ENCODE assay signal across 8 mouse cellular contexts in genomic region chr8:90657641-90658051, GRCm38 (mm10).
DNase-seq lines count a peak whose midpoint lies in the region; ATAC-seq and TF ChIP-seq lines count a peak whose summit lies in the region.
"Had no signal": no experiment of that assay in that cellular context is flagged by ENCODE, and none has a peak within 500 bp of the region (broad histone marks: within the 10 kb centered on the region; RNA-seq: fewer than 3 reads in every experiment).

No protein-coding gene starts in this region.

- no peaks in the 10 kb centered on the region for H3K27me3 ChIP-seq in CH12.LX (replicated peaks)
- no peaks in the 10 kb centered on the region for H3K27me3 ChIP-seq in hindbrain, embryonic 16.5 days (replicated peaks; ENCODE audit: control insufficient read depth, insufficient read depth, low read length)
- H3K27me3 ChIP-seq in limb, embryonic 14.5 days (ENCODE audit: control insufficient read depth, insufficient read depth, low read length) = no peaks in the 10 kb centered on the region
- no peaks in the 10 kb centered on the region for H3K27me3 ChIP-seq in liver, embryonic 11.5 days (replicated peaks; ENCODE audit: control insufficient read depth, insufficient read depth, low read length)

- dilution Hi-C loops in CH12.LX (cut with MboI; ENCODE audit: extremely low pct_ligation_motif_present, extremely low pct_unique_long_range_greater_than_20kb, low sequenced_read_pairs) = no loop called here

- WGBS in hindbrain, embryonic 16.5 days = 5% methylated on average over 7 of the region's 7 CpGs
- WGBS in limb, embryonic 14.5 days = 23% methylated on average over 7 of the region's 7 CpGs
- WGBS in liver, embryonic 11.5 days = 41% methylated on average over 7 of the region's 7 CpGs

- H3K36me3 ChIP-seq in CH12.LX (replicated peaks in 1 of 2; ENCODE audit: control insufficient read depth in 1 of 2, insufficient read depth in 1 of 2, low read length in 1 of 2) = no peaks in the 10 kb centered on the region
- H3K36me3 ChIP-seq in hindbrain, embryonic 16.5 days (ENCODE audit: control insufficient read depth, insufficient read depth, low read length) = no peaks in the 10 kb centered on the region
- no peaks in the 10 kb centered on the region for H3K36me3 ChIP-seq in limb, embryonic 14.5 days (ENCODE audit: control insufficient read depth, insufficient read depth, low read length)
- H3K36me3 ChIP-seq in liver, embryonic 11.5 days (ENCODE audit: control insufficient read depth, insufficient read depth, low read length) = no peaks in the 10 kb centered on the region

- ATAC-seq in hindbrain, embryonic 16.5 days = peak; percentile 68
- ATAC-seq in limb, embryonic 14.5 days (ENCODE audit: low FRiP score, low read depth) = no peak
- ATAC-seq in liver, embryonic 11.5 days (replicated peaks; ENCODE audit: low FRiP score) = no peak

- H3K9ac ChIP-seq in CH12.LX (ENCODE audit: insufficient read depth, low read depth) = no peak overlapping the region
- H3K9ac ChIP-seq in hindbrain, embryonic 16.5 days (ENCODE audit: low read depth, low read length) = no peak overlapping the region
- H3K9ac ChIP-seq in limb, embryonic 14.5 days (ENCODE audit: low read depth, low read length, severe bottlenecking) = no peak overlapping the region
- no peak overlapping the region for H3K9ac ChIP-seq in liver, embryonic 11.5 days (ENCODE audit: low read depth, low read length)
- H3K9ac ChIP-seq: liver, embryonic 14.5 days had no signal

- H3K27ac ChIP-seq in CH12.LX (ENCODE audit: insufficient read depth, low read depth) = no peak overlapping the region
- peak overlapping the region; percentile 61 for H3K27ac ChIP-seq in hindbrain, embryonic 16.5 days (ENCODE audit: low read depth, low read length)
- no peak overlapping the region for H3K27ac ChIP-seq in limb, embryonic 14.5 days (replicated peaks; ENCODE audit: low read depth, low read length)
- no peak overlapping the region for H3K27ac ChIP-seq in liver, embryonic 11.5 days (ENCODE audit: low read depth, low read length)
- H3K27ac ChIP-seq: liver, embryonic 14.5 days had no signal

- TF ChIP-seq RAD21 in CH12.LX (IDR thresholded peaks at IDR 0.05; ENCODE audit: low read depth, low read length) = peak; percentile 47

- H3K4me3 ChIP-seq in CH12.LX (replicated peaks in 1 of 3; ENCODE audit: low read depth in 2 of 3, low read length in 2 of 3, poor library complexity in 1 of 3) = no peak overlapping the region
- H3K4me3 ChIP-seq in hindbrain, embryonic 16.5 days (ENCODE audit: low read length) = no peak overlapping the region
- no peak overlapping the region for H3K4me3 ChIP-seq in limb, embryonic 14.5 days (replicated peaks; ENCODE audit: low read length)
- H3K4me3 ChIP-seq in liver, embryonic 11.5 days (ENCODE audit: low read depth, low read length) = no peak overlapping the region

- H3K9me3 ChIP-seq in CH12.LX (replicated peaks; ENCODE audit: low read length) = peaks cover 10% of the 10 kb centered on the region
- 0 out of 2 replicates have a peak, but pooled peaks cover 3% of the 10 kb centered on the region for H3K9me3 ChIP-seq in hindbrain, embryonic 16.5 days (ENCODE audit: control insufficient read depth, low read length)
- peaks cover 9% of the 10 kb centered on the region; the same call in 1 of the 2 replicates for H3K9me3 ChIP-seq in limb, embryonic 14.5 days (ENCODE audit: control insufficient read depth, low read length)
- H3K9me3 ChIP-seq in liver, embryonic 11.5 days (ENCODE audit: control insufficient read depth, low read length) = no peaks in the 10 kb centered on the region

- no peak overlapping the region for H3K4me2 ChIP-seq in CH12.LX (ENCODE audit: insufficient read depth, low read depth, poor library complexity, severe bottlenecking)
- peak overlapping the region; percentile 38 for H3K4me2 ChIP-seq in hindbrain, embryonic 16.5 days (ENCODE audit: low read length)
- no peak overlapping the region for H3K4me2 ChIP-seq in limb, embryonic 14.5 days (replicated peaks; ENCODE audit: low read depth, low read length, severe bottlenecking)
- no peak overlapping the region for H3K4me2 ChIP-seq in liver, embryonic 11.5 days

- no peak for TF ChIP-seq EP300 in CH12.LX (IDR thresholded peaks at IDR 0.05; ENCODE audit: low read length)

- peak in 1 of 2 experiments; percentile 41; a peak in 2 of 4 replicates for TF ChIP-seq CTCF in CH12.LX (conservative IDR thresholded peaks at IDR 0.05 in 1 of 2, IDR thresholded peaks at IDR 0.05 in 1 of 2; ENCODE audit: low read depth in 2 of 2, low read length in 2 of 2)

- H3K79me2 ChIP-seq in CH12.LX (replicated peaks; ENCODE audit: control insufficient read depth, extremely low read depth, insufficient read depth, poor library complexity, severe bottlenecking) = no peaks in the 10 kb centered on the region

- in situ Hi-C loops in CH12.LX (cut with MboI; ENCODE audit: low pct_ligation_motif_present, low pct_unique_long_range_greater_than_20kb, low sequenced_read_pairs) = no loop called here

- no peaks in the 10 kb centered on the region for H3K4me1 ChIP-seq in CH12.LX (ENCODE audit: control insufficient read depth in 1 of 2, insufficient read depth in 2 of 2)
- H3K4me1 ChIP-seq in hindbrain, embryonic 16.5 days (ENCODE audit: control insufficient read depth, insufficient read depth, low read depth, low read length) = peaks cover 8% of the 10 kb centered on the region
- H3K4me1 ChIP-seq in limb, embryonic 14.5 days (ENCODE audit: control insufficient read depth, insufficient read depth, low read length) = no peaks in the 10 kb centered on the region; the same call in none of the 2 replicates
- H3K4me1 ChIP-seq in liver, embryonic 11.5 days (replicated peaks; ENCODE audit: control insufficient read depth, insufficient read depth, low read length) = no peaks in the 10 kb centered on the region

- no peak for TF ChIP-seq POLR2A in CH12.LX (IDR thresholded peaks at IDR 0.05; ENCODE audit: low read depth, low read length)
- no peak for TF ChIP-seq POLR2A in limb, embryonic 14.5 days (IDR thresholded peaks at IDR 0.05; ENCODE audit: borderline replicate concordance, extremely low read depth, insufficient read depth, insufficient read length)

- peak; percentile 3 for DNase-seq in CH12.LX (ENCODE audit: extremely low read depth)
- peak; percentile 10 for DNase-seq in ZHBTc4 (ENCODE audit: low read depth, low spot score)
- DNase-seq in fibroblast of lung, adult 2 months (ENCODE audit: low read depth) = peak; percentile 32
- peak; percentile 56 for DNase-seq in limb, embryonic 14.5 days (ENCODE audit: low spot score)
- DNase-seq in right cerebral cortex, postnatal 10 days (ENCODE audit: low spot score in 2 of 2) = peak; percentile 82 to 88
- no peak for DNase-seq in liver, embryonic 11.5 days (ENCODE audit: low spot score)

TF ChIP-seq in CH12.LX, 34 proteins besides CTCF, POLR2A, EP300 and RAD21:
- TF ChIP-seq MXI1 (IDR thresholded peaks at IDR 0.05; ENCODE audit: low read depth, low read length) = no peak
- TF ChIP-seq ZNF384 (IDR thresholded peaks at IDR 0.05; ENCODE audit: low read depth, low read length) = peak; percentile 97
- peak; percentile 33; the same call in 1 of the 2 replicates for TF ChIP-seq SMC3 (IDR thresholded peaks at IDR 0.05; ENCODE audit: low read depth, low read length)
TF ChIP-seq in CH12.LX: peak in this region for 2.
